Mouse (Mus musculus): ENCODE measurements at regions not wholly inside any gene's neighbourhood (a gene's known extent, or its start where the extent isn't known, plus 50 kb on each side); places are given as distances from the start of the nearest gene placed in this dataset.

- Histone ChIP-seq H3K4me1 (ENCODE audit: control insufficient read depth, insufficient read depth, low read length) (peaks cover 10% of the 10 kb centered on the region), H3K4me3 (ENCODE audit: low read depth, low read length) (no peak overlapping the region), H3K9ac (replicated peaks; ENCODE audit: low read depth, low read length) (no peak overlapping the region), H3K27ac (ENCODE audit: low read length) (no peak overlapping the region), H3K36me3 (ENCODE audit: control insufficient read depth, insufficient read depth, low read length) (no peaks in the 10 kb centered on the region), H3K27me3 (ENCODE audit: control insufficient read depth, insufficient read depth, low read length) (no peaks in the 10 kb centered on the region), H3K4me2 (replicated peaks; ENCODE audit: low read depth, low read length) (0 out of 2 replicates have a peak overlapping the region, but pooled peaks have one; percentile 3), H3K9me3 (ENCODE audit: control insufficient read depth, low read depth, low read length) (no peaks in the 10 kb centered on the region)
- WGBS, result 38% methylated on average over 14 of the region's 14 CpGs
- ATAC-seq (ENCODE audit: insufficient number of reproducible peaks, insufficient read depth, low FRiP score, low read depth), result no peak
These were observed 111.2 kb upstream of the Cpm start for GRCm38 (mm10) chr10:117517800-117518770.

DNA sequence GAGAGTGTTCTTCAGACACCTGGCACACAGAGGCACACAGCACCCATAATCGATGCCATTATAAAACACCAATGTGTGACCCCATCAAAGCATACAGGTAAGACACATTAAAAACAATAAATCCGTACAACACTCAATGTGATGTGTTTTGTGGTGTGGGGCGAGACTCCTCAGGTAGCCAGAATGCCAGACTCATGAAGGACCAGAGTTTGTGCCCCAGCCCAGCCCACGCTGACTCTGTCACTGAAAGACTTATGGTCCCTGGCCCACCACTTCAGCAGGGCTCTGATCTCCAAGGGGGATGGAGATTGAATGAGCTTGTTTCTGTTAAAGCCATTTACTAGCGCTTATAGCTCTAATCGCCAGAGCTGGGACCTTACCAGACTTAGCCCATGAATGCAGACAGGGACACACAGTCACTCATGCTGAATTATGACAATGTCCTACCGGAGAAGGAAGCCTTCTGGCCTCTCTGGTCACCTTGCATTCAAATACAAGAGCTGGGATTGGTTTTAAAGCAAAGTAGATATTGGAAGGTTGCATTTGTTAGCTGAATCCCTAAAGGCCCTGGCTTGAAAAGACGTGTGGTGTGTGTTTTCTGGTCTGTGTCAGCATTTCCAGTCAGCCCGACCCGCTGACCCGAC is 112.1 kb upstream of the Cpm start:
- ATAC-seq (ENCODE audit: insufficient number of reproducible peaks, insufficient read depth, low FRiP score, low read depth), result no peak
- Histone ChIP-seq H3K4me3 (ENCODE audit: low read depth, low read length) (no peak overlapping the region), H3K9ac (replicated peaks; ENCODE audit: low read depth, low read length) (0 out of 2 replicates have a peak overlapping the region, but pooled peaks have one; percentile 4), H3K27ac (ENCODE audit: low read length) (no peak overlapping the region), H3K36me3 (ENCODE audit: control insufficient read depth, insufficient read depth, low read length) (no peaks in the 10 kb centered on the region), H3K27me3 (ENCODE audit: control insufficient read depth, insufficient read depth, low read length) (no peaks in the 10 kb centered on the region), H3K4me2 (replicated peaks; ENCODE audit: low read depth, low read length) (0 out of 2 replicates have a peak overlapping the region, but pooled peaks have one; percentile 3), H3K9me3 (ENCODE audit: control insufficient read depth, low read depth, low read length) (no peaks in the 10 kb centered on the region), H3K4me1 (ENCODE audit: control insufficient read depth, insufficient read depth, low read length) (peaks cover 10% of the 10 kb centered on the region)
- WGBS, result 38% methylated on average over 11 of the region's 11 CpGs

DNA sequence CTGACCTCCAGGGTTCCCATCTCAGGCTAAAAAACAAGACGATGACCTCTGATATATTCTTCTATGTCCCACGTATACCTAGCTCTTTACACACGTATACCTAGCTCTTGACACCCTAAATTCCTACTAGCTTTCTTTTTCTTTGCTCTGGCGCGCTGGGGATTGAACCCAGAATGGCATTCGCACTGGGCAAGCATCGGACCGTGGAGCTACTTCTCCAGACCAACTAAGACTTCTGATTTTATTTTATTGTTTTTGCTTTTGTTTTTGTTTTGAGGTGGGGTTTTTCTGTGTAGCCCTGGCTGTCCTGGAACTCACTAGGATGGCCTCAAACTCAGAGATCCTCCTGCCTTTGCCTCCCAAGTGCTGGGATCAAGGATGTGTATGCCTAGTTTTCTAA is 112.8 kb upstream of the Cpm start:
- Histone ChIP-seq H3K9ac (replicated peaks; ENCODE audit: low read depth, low read length) (no peak overlapping the region), H3K4me2 (replicated peaks; ENCODE audit: low read depth, low read length) (no peak overlapping the region), H3K27me3 (ENCODE audit: control insufficient read depth, insufficient read depth, low read length) (no peaks in the 10 kb centered on the region), H3K36me3 (ENCODE audit: control insufficient read depth, insufficient read depth, low read length) (no peaks in the 10 kb centered on the region), H3K27ac (ENCODE audit: low read length) (no peak overlapping the region), H3K9me3 (ENCODE audit: control insufficient read depth, low read depth, low read length) (no peaks in the 10 kb centered on the region), H3K4me3 (ENCODE audit: low read depth, low read length) (no peak overlapping the region), H3K4me1 (ENCODE audit: control insufficient read depth, insufficient read depth, low read length) (peaks cover 10% of the 10 kb centered on the region)
- ATAC-seq (ENCODE audit: insufficient number of reproducible peaks, insufficient read depth, low FRiP score, low read depth), result no peak
- WGBS, result 84% methylated on average over 8 of the region's 8 CpGs

DNA sequence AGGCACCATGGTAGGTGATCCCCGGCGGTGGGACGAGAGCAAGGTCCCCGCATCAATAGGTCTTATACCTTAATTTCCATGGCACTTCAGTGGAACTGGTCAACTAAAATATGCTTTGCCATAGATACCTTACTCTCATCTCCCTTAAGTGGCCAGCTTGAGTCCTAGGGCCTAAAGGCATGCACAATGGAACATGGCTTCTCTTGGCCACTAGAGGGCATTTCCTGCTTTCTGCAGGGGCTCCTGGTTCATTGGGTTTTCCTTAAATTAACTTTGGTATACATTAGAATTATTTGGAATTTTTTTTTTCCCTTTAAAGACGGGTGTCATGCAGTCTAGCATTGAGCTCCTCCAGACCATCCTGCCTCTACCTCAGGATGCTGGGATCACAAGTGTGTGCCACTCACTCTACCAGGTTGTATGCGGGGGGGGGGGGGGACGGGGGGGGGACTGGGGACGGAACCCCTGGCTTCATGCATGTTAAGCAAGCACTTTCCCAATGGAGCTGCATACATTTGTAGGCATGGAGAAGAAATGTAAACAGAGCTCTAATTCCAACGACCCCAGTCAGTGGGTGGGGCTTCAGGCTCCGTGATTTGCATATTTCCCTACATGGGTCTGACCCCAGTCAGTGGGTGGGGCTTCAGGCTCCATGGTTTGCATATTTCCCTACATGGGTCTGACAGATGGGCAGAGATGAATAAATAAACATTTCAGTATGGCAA is 113.4 kb upstream of the Cpm start:
- no peaks in the 10 kb centered on the region for H3K9me3 ChIP-seq (ENCODE audit: control insufficient read depth, low read depth, low read length)
- H3K4me1 ChIP-seq (ENCODE audit: control insufficient read depth, insufficient read depth, low read length), result peaks cover 10% of the 10 kb centered on the region
- no peaks in the 10 kb centered on the region for H3K27me3 ChIP-seq (ENCODE audit: control insufficient read depth, insufficient read depth, low read length)
- H3K36me3 ChIP-seq (ENCODE audit: control insufficient read depth, insufficient read depth, low read length), result no peaks in the 10 kb centered on the region
- no peak overlapping the region for H3K9ac ChIP-seq (replicated peaks; ENCODE audit: low read depth, low read length)
- H3K4me3 ChIP-seq (ENCODE audit: low read depth, low read length), result no peak overlapping the region
- no peak overlapping the region for H3K4me2 ChIP-seq (replicated peaks; ENCODE audit: low read depth, low read length)
- no peak overlapping the region for H3K27ac ChIP-seq (ENCODE audit: low read length)
- ATAC-seq (ENCODE audit: insufficient number of reproducible peaks, insufficient read depth, low FRiP score, low read depth), result peak; percentile 31; the same call in 1 of the 2 replicates
- WGBS, result 63% methylated on average over 10 of the region's 10 CpGs

DNA sequence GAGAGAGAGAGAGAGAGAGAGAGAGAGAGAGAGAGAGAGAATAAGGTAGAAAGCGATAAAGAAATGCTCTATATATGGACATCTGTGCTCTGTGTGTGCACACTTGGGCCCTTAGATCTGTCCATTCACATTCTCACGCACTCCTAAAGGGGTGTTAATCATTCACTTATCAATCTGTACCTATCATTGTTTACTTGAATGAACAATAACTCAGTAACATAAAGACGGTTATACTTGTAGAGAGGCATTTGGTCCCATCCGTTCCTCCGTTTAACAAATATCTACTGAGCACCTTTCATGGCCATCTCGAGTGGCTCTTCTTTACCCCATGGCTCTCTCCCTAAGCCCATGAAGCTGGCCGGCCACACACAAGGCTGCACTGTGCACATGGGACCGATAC is 114.3 kb upstream of the Cpm start:
- no peak for ATAC-seq (ENCODE audit: insufficient number of reproducible peaks, insufficient read depth, low FRiP score, low read depth)
- Histone ChIP-seq H3K4me3 (ENCODE audit: low read depth, low read length) (no peak overlapping the region), H3K4me1 (ENCODE audit: control insufficient read depth, insufficient read depth, low read length) (peaks cover 10% of the 10 kb centered on the region), H3K36me3 (ENCODE audit: control insufficient read depth, insufficient read depth, low read length) (no peaks in the 10 kb centered on the region), H3K4me2 (replicated peaks; ENCODE audit: low read depth, low read length) (no peak overlapping the region), H3K9me3 (ENCODE audit: control insufficient read depth, low read depth, low read length) (no peaks in the 10 kb centered on the region), H3K27ac (ENCODE audit: low read length) (no peak overlapping the region), H3K9ac (replicated peaks; ENCODE audit: low read depth, low read length) (no peak overlapping the region), H3K27me3 (ENCODE audit: control insufficient read depth, insufficient read depth, low read length) (no peaks in the 10 kb centered on the region)
- WGBS, result 87% methylated on average over 8 of the region's 8 CpGs

DNA sequence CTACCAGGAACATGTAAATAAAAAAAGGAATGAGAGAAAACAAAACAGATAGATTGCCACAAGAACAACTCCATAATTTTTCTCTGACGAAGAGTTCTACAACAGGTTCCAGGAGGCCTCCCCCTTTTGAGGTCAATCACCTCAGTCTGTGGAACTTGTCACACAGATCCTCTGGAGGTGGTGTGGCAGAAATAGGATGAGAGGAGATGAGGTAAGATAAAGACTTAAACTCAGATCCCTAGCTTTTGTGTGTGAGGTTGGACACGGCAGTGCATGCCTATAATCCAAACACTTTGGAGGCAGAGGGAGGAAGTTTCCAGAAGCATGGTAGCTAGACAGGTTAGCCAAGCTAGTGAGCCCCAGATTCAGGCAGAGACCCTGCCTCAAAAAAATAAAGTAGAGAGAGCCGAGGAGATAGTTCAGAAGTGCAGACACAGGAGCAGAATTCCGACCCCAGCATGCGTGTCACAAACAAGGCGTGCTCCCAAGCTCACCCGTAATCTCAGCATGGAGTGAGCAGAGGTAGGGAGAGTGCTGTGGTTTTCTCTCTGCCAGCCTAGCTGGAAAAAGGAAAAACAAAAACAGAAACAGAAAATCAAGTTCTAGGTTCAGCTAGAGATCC is 115.3 kb upstream of the Cpm start:
- ATAC-seq (ENCODE audit: insufficient number of reproducible peaks, insufficient read depth, low FRiP score, low read depth), result no peak
- H3K4me1 ChIP-seq (ENCODE audit: control insufficient read depth, insufficient read depth, low read length), result peaks cover 10% of the 10 kb centered on the region
- H3K4me2 ChIP-seq (replicated peaks; ENCODE audit: low read depth, low read length), result no peak overlapping the region
- H3K9ac ChIP-seq (replicated peaks; ENCODE audit: low read depth, low read length), result no peak overlapping the region
- H3K36me3 ChIP-seq (ENCODE audit: control insufficient read depth, insufficient read depth, low read length), result no peaks in the 10 kb centered on the region
- 84% methylated on average over 7 of the region's 7 CpGs for WGBS
- no peak overlapping the region for H3K4me3 ChIP-seq (ENCODE audit: low read depth, low read length)
- H3K27ac ChIP-seq (ENCODE audit: low read length), result no peak overlapping the region
- H3K27me3 ChIP-seq (ENCODE audit: control insufficient read depth, insufficient read depth, low read length), result no peaks in the 10 kb centered on the region
- H3K9me3 ChIP-seq (ENCODE audit: control insufficient read depth, low read depth, low read length), result no peaks in the 10 kb centered on the region

DNA sequence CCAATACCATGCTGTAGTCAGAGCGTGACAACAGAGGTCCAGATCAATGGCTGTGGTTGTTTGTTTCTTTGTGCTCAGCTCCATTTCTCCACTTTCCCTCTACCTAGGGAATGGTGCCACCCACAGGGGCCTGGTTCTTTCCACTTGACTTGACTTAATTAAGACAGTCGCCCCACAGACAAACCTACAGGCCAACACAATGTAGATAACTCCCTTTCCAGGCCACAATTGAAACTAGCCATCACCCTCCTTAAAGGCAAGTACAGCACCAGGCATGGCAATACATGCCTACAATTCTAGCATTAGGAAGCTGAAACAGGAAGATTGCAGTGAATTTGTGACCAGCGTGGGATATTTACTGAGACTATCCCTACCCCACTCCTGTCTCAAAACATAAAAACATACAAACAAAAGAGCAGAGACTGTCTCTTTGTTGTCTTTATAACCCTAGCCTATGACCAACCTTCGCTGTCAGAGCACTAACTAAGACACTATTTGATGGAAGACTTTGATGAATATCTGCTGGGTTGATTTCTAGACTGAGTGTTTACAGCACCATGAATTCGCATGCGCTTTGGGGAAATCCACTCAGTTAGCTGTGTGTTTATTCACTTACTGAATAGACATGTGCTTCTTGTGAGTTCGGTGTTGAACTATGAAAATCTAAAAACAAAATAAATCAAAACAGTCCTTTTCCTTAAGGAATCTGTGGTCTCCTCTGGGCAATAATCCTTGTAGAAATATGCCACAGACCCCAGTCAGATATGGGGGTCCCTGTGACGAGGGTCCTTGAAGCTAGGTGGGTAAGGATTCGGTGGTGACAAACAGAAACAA is 116.7 kb upstream of the Cpm start:
- Histone ChIP-seq H3K9me3 (ENCODE audit: control insufficient read depth, low read depth, low read length) (no peaks in the 10 kb centered on the region), H3K27ac (ENCODE audit: low read length) (no peak overlapping the region), H3K4me3 (ENCODE audit: low read depth, low read length) (no peak overlapping the region), H3K4me2 (replicated peaks; ENCODE audit: low read depth, low read length) (no peak overlapping the region), H3K27me3 (ENCODE audit: control insufficient read depth, insufficient read depth, low read length) (no peaks in the 10 kb centered on the region), H3K9ac (replicated peaks; ENCODE audit: low read depth, low read length) (no peak overlapping the region), H3K36me3 (ENCODE audit: control insufficient read depth, insufficient read depth, low read length) (no peaks in the 10 kb centered on the region), H3K4me1 (ENCODE audit: control insufficient read depth, insufficient read depth, low read length) (peaks cover 4% of the 10 kb centered on the region; the same call in 1 of the 2 replicates)
- WGBS, result 79% methylated on average over 9 of the region's 9 CpGs
- no peak for ATAC-seq (ENCODE audit: insufficient number of reproducible peaks, insufficient read depth, low FRiP score, low read depth)

Measured in stomach, embryonic 14.5 days (tissue).